Mouse (Mus musculus) urinary bladder, postnatal 25 days (tissue): ENCODE measurements around the gene Tmem135.

ENCODE experiments used
- DNase-seq: peaks from one replicate; pipeline ENCODE4 v3.0.0; 2022; ENCODE audit warnings: low spot score

Tmem135 gene

DNA sequence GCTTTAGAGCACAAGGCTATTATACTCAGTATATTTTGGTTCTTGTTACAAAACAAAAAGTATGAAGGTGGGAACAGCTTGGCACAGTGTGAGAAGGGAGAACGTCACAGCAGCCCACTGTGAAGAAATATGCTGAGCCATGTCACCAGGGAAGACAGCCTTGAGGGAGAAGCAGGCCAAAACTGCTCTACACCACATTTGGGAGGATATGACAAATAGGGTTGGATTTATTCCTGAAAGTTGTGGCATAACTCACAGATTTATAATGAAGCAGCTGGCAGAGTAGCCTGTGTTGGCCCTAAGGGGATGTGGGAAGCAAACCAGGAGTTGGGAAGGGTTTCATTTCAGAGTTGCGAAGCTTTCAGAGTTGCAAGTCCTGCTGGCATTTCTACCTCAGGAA lies 225.4 kb downstream of the Tmem135 start:
- no peak for DNase-seq

DNA sequence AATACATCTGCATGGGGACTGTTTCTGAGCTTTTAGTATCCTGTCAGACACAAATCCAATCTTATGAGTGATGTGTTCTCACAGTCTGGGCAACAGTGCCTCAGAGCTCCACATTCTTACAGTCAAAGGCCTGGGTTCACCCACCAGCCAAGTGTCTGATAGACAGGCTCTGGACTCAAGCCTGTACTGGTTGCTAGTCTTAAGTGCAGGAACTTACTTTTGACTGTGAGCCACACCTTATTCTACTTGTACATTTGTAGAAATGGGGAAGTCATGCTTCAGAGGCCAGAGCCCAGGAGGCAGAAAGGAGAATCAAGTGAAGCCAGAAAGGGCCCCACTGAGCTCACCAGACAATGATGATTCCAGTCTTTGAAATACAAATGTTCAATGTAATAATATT lies 226.1 kb downstream of the Tmem135 start:
- no peak for DNase-seq

DNA sequence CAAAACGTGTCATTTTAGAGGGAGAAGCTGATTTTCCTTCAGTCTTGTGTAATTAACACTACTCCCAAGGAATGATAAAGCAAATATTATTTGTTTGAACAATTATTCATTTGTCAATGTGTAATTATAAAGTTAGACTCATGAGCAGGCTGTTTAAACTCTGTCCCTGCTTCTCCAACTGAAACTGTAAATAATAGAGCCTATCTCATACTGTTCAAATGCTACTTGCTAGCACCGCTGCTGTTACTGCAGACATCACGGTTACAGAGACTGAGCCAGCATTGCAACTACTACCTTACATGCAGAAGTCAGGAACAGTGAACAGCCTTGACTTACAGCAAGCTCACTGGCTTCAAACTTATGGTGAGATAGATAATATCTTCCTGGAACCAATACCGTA lies 229.6 kb downstream of the Tmem135 start:
- DNase-seq: no peak

DNA sequence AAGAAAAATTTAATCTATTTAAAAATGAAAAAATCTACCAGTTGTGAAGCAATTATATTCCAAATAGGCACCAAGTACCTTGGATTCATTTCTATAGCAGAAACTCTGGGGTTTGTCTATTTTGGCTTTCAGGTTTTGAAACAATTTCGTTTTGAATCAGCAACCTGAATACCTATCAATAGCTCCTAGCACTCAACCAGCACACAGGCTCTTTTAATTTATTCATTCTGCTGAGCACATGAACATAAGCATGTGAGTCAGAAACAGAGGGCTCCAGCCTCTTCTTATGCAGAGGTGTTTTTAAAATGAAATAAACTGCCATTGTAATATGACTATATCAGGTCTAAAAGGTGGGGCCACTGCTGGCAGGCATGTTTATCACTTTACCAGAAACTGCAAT lies 231.0 kb downstream of the Tmem135 start:
- no peak for DNase-seq

DNA sequence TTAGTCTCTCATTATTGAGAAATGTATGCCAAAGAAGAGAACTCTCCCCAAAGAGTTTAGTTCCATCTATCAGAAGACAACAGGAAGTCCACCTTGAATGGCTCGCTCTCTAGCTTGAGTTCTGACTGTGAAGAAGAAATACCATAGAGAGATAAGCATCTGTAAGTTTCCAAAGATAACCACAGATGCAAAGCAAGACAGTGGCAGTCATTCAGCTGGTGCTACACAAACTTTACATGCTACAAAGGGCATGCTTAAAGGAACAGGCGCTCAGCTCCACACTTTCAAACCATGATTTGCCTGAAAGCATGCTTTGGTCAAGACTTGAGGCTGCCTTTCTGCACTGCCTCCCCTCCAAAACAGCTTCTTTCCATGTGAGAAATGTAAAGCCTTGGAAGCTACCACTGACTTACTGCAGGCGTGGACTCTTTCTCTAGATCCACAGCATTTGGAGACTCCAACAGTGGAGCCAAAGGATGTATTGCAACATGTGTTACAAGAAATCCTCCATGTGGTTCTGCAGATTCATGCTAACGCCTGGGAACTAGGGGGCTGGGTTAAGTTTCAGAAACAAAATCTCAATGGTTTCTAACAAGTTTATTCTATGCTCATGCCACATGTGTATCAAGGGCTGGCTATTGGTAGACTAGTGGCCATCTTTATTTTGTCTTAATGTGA lies 232.1 kb downstream of the Tmem135 start:
- no peak for DNase-seq

DNA sequence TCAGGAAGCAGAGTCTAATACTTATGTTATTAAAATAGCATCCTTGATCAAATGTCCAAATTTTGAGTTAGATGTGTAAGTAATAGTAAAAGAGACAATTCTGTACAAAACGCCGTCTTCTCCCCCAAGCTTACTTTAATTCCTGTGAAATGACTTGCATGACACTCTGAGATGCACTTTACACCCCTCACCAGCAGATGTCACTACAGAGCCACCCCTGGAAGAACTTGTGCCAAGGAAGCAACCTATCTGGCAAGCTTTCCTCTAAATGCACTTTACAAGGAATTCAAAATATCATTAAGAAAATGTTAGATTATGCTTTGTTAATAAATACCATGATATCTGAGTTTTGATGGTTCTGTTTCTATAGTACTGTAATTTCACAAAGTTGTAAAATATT lies 235.4 kb downstream of the Tmem135 start:
- DNase-seq: peak; percentile 67

DNA sequence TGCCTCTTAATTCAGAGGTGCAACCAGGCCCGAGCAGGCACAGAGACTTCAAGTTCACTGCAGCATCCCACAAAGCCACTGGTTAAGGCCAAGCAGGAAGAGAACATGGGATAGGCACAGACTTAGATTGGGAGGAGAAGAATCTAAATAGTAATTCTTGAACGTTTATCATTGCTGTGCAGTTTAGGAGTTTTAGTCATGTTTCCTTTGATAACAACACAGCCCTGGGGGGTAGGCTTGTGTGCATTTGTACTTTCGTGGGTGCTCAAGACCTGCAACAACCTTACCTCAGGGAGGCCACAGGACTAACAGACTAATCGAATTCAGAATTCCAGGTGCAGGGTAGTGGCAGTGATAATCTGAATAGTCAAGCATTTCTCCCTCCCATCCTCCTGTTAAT lies 238.5 kb downstream of the Tmem135 start:
- DNase-seq: no peak

DNA sequence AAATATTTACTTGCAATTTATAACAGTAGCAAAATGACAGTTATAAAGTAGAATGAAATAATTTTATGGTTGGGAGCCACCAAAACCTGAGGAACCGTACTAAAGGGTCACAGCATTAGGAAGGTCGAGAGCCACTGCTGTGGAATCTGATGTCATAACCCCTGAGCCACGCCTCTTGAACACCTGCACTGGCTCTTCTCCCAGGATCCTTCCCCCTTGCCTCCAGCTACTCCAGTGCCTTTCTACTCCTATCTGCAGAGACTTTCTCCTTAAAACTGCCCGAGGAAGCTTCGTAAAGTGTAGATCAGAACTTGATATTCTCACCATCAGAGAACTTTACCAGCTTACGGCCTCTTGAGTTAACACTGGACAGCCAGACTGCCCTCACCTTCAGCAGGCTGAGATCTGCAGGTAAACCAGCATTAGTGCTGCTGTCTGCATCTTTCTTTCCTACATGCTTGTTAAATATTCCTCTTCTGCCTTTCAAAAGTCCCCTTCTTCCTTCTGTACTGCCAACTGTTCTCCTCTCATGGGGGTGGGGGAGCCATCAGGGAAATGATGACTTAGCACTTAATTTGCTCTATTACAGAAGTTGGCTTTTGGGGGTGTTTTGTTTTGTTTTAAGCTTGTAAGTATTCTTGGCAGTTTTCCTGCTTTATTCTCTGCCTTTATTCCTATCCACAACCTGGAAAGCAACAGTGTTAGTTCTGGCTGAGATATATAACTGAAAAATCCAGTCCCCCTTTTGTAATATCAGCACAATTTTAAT lies 242.2 kb downstream of the Tmem135 start:
- DNase-seq: no peak

DNA sequence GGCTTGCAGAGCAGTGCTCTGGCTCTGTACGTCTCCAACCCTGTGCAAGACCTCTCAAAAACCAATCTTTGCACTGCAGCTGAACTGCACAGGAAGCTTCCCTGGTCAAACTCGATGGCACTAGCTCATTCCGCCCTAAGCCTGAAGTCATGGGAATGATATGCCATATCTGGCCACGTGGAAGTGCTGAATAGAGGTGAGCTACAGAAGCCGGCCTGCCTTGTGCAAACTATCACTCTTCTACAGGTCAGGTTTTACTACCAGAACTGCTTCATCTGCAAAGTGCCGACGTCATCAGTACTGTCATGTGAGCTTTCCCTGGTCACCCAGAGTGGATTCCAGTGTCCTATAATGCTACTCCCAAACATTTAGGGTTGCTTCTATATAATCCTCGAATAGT lies 246.7 kb downstream of the Tmem135 start:
- DNase-seq: no peak

DNA sequence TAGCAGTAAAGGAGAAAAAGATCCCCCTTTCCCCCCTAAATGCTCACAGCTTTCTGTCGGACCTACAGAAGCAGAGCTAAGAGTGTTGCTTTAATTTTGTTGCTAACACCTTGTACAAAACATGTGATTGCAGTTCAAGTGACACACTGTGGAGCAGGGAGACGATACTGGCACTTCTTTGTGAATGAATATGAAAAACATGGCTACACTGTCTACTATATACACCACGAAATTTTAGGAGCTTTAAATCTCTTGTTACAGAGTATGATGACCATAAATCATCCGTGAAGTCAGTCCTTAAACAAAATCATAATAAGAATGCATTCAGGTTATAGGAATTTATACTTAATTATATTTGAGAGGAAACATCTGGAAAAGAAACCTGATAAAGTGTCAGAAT lies 247.4 kb downstream of the Tmem135 start:
- no peak for DNase-seq

DNA sequence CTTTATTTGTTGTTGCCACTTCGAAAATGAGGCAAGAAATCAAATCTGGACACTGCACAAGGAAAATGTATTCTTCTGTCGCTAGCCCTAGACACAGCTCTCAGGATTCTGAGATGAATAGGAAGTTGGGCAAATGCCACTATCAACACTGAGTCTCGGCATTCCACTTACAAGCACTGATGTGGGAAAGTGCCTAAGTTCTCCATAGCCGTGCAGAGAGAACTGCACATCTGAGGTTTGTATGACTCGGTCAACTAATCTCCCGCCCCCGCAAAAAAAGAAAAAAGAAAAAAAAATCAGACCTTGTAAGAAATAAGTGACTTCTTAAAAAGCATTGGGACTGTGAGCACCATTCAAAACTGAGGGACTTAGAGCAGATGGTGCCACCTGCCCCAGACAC lies 248.3 kb downstream of the Tmem135 start:
- no peak for DNase-seq

DNA sequence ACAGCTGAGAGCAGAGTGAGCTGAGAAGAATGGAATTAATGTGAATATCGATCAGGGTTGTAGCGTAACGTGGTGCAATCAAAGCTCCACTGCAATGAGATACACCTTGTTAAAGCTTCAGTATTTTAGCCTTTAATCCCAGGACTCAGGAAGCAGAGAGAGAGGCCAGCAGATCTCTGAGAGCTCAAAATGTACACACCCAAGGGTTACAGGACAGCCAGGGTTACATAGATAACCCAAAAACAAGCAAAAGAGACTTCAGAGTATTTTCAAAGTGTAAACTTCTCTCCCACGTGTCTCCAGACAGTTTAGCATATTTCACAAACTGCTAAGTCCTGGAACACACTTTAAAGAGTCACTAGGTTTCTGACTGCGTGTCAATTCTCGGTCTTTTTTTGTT lies 248.8 kb downstream of the Tmem135 start:
- DNase-seq: no peak

DNA sequence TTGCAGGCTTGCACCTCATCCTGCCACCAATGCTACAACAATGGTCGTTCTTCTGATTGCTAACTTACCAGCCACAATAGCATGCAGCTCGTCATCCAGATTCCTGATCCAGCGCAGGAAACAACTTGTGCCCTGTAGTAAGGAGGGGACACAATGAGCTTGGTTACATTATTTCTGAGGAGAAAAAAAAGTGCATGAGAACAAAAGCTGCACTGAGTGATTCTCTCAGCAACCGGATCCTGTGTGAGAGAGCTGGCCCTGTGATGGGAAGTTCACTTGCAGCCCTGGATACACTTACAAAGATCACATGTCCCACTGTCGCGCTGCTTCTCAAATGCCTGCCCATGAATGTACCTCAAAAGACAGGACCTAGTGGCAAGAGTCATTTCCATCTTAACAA lies 252.7 kb downstream of the Tmem135 start:
- no peak for DNase-seq

DNA sequence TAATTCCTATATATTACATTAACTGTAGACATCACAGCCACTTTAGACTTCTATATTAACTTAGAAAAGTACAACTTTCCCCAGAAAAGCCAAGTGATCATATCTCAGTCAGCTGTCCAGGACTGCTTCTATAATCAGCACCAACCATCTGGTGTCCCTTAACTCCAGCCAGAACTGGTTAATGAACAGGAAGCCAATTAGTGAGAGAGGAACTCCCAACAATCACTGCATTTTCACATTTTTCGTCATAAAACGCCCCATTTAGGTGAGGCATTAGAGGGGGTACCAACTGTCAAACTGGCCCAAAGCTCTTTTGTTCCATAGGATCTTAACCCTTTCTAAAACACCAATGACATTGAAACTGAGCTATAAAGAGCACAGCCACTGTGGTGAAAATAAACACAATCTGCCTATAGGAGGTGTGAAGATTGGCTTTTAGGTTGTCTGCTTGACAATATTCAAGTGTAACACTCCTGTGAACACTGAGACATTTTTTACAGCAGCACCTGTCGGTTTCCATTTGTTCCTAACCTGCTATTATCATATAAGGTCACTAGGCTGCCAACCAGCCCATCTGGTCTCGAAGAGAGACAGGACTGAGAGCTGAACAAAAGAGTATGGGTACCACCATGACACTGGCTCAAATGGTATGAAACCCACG lies 263.3 kb downstream of the Tmem135 start:
- no peak for DNase-seq

DNA sequence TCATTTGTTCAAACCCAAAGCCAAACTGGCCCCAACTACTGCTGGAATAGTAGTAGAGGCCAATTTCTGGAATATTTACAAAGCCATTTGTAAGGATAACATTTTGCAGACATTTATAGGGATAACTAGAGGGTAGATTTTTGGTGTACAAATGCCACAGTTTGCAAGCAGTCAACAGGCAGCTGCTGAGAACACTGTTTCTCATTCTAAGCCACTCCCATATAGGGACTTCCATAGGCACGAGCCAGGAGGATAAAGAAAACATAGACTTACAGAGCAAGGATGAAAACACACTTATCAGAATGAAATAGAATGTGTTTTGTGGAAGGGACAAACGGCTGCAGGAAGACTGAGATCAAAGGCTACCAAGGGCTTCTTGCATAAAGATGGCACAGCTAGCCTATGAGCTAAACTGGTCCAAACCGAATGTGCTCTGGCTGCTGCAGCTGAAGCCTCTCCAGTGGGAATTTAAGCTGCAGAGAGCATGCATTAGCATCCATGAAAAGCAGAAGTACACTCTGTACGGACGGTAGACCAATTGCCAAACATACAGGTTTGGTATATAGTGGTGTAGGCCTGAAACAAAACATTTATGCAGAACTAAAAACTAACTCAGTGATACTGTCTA lies 269.0 kb downstream of the Tmem135 start:
- no peak for DNase-seq

DNA sequence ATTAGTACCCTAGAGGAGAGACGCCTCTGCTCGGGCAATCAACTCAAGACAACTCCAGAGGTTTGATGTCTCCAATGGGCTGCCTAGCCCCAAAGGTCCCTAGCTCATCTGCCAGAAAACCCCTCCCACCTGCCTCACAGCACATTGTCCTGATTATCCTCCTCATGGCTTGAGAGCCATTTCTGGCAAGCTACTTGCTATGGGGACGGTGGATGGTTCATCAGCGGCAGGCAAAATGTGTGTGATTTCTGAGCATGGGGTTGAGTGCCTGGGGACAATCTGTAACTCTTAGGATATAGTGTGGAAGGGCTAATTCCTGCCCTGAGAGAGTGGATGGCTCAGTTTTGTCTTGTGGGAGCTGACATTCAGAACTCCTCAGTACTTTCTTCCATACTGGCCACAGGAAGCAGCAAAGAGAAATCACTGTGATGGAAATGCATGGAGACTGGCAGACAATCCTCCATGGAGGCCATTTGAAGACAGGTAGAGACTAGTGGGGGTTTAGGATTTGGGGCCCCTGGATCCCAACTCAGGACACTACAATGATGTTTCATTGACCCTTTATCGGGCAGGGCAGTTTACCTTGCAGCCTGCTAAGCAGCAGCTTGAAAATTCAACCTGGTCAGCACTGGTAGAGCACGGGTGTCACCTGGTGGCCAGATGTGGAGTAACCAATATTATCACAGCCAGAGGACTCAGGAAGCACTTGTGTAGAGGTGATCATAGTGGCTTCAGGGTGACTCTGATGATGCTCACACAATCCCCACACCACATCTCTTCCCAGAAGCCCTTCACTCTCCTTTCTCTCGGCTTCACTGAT lies 277.7 kb downstream of the Tmem135 start:
- peak; percentile 47 for DNase-seq

DNA sequence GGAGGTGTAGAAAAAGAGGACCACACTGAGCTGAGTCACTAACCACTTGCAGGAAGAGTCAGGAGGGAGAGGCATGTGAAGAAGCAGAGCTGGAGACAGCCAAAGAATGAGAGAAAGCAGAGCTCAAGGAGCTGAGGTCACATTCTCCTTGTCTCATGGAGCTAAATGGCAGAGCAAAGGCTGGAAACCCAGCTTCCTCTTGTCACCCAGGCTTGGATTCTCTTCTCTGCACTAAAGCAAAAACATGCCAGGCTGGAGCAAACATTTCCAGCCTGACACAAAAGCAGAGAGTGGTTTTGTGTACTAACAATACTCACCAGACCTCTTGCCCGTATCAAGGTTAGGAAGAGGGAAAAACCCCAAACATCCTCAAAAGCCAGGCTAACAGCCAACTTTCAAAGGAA lies 287.8 kb downstream of the Tmem135 start:
- no peak for DNase-seq

DNA sequence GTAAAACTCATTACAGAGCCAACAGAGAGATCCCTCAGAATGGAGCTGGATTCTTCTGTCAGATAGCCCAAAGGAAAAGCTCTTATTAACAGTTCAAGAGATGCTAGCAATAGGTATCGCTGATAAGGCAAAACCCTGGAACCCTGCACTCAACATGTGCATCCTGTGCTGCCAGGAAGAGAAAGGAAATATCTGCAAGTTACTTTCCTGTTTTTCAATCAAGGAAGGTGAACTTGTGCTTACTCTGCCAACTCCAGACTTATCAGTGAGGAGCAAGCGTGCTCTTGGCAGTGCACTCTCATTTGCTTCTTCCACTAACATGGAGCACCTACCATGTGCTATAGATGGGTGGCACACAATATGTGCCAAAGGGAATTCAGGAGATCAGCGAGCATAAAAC lies 288.4 kb downstream of the Tmem135 start:
- no peak for DNase-seq

DNA sequence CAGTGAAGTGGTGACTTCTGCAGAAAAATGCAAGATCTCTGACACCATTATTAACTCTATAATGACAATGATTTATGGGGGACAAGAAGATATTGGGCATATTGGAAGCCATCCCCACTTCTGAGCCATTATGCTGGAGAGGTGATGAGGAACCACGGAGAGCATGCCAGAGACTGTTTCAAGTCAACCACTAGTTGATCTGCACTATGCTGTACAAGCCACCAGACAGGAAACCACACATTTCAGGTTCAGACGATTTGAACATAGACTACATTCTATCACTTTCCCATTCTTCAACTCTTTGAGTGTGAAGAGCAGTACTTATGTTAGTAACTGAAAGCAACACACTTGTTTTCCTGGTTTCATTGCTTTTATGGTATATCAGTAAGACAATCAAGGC lies 297.6 kb downstream of the Tmem135 start:
- no peak for DNase-seq

DNA sequence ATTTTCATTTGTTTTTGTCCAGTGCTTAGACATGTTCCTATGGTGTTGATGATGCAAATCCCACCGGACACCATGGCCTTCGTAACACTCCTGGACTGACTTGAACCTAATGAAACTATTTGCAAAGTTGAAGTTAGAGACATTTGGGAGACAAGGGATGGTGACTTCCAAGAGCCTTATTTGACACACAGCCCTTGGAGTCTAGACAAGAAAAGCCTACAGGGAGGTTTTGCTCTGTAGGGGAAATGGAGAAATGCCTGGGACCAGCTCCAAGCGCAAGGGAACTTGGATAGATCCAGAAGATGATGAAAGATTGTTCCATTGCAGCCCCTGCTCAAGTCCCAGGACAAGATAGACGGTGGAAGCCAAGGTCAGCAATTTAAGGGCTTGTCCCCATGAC lies 304.3 kb downstream of the Tmem135 start:
- DNase-seq: peak; percentile 11
